Mouse (Mus musculus) testis, adult 2 months (tissue): ENCODE measurements around the gene Palm2. TPM values are rescaled to one million over a fixed set of nuclear protein-coding genes. Genes with fewer than 3 reads are reported as not detected.
A peak's percentile ranks its signal among the peaks of the same experiment; 100 is the strongest.

ENCODE experiments used
- H3K27ac ChIP-seq: fragments of 200-500 bp; 2 replicates; pipeline ENCODE4 v1.5.1; 2012; ENCODE audit warnings: low read depth, low read length; ENCODE audit not compliant: control insufficient read depth, insufficient read depth
- H3K27me3 ChIP-seq: fragments of 200-500 bp; 2 replicates; pipeline ENCODE4 v1.6.1; 2012; ENCODE audit warnings: mild to moderate bottlenecking, low read length, moderate library complexity; ENCODE audit not compliant: control insufficient read depth, insufficient read depth
- H3K36me3 ChIP-seq: fragments of 200-500 bp; 2 replicates; pipeline ENCODE4 v1.6.1; 2012; ENCODE audit warnings: mild to moderate bottlenecking, low read length; ENCODE audit not compliant: control insufficient read depth, insufficient read depth
- H3K4me1 ChIP-seq: fragments of 200-500 bp; 2 replicates; pipeline ENCODE4 v1.6.1; 2012; ENCODE audit warnings: low read length; ENCODE audit not compliant: control insufficient read depth, insufficient read depth
- H3K4me3 ChIP-seq: fragments of 200-500 bp; 2 replicates; pipeline ENCODE4 v1.5.1; 2012; ENCODE audit warnings: low read depth, mild to moderate bottlenecking, low read length, moderate library complexity, mixed read lengths; ENCODE audit not compliant: control insufficient read depth
- CTCF ChIP-seq: fragments of 200-500 bp; IDR thresholded peaks from 2 replicates; pipeline ENCODE4 v1.5.1; 2012; ENCODE audit warnings: low read depth, mild to moderate bottlenecking, inconsistent platforms, low read length, moderate library complexity; ENCODE audit not compliant: control insufficient read depth, insufficient read depth, insufficient replicate concordance
- POLR2A ChIP-seq: fragments of 200-500 bp; IDR thresholded peaks from 2 replicates; pipeline ENCODE4 v1.6.1; 2012; ENCODE audit warnings: low read depth, mild to moderate bottlenecking, inconsistent platforms, low read length, moderate library complexity; ENCODE audit not compliant: control insufficient read depth
- polyA plus RNA-seq: library from polyadenylated mRNA; depleted of rRNA; stranded (reverse); fragments of >200 nt; gene quantifications from 2 replicates; pipeline ENCODE4 v1.2.3, GENCODE M21; 2012

Palm2 gene
- polyA plus RNA-seq, 1 experiment: 0.63 TPM

GRCm38 (mm10) chr4:57655966-57656365, 221.9 kb downstream of the Palm2 start:
- Histone ChIP-seq H3K36me3 (no peaks in the 10 kb centered on the region), H3K4me1 (no peaks in the 10 kb centered on the region; the same call in 1 of the 2 replicates), H3K27ac (no peak overlapping the region), H3K27me3 (no peaks in the 10 kb centered on the region), H3K4me3 (no peak overlapping the region)
- TF ChIP-seq POLR2A: no peak
- TF ChIP-seq CTCF: no peak

DNA sequence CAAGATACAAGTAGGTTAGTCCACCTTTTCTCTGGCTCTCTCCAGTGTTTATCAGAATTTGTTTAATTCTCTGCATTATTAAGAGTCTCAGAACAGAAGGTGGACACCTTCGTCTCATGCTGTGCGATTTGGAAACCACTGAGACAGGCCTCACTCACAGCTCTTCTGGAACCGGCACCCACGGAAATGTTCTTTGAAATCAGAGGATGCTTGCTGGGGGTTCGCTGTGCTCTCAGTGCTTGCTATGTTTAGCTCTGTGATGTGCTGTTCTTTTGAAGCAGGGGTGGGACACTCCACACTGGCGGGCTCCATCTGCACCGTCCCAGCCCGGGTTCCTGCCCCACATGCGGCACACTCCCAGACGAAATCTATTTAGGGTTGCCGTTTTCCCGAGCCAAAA, 222.3 kb downstream of the Palm2 start:
- H3K27ac ChIP-seq: no peak overlapping the region
- H3K4me3 ChIP-seq: no peak overlapping the region
- H3K36me3 ChIP-seq: no peaks in the 10 kb centered on the region
- TF ChIP-seq POLR2A: no peak
- TF ChIP-seq CTCF: no peak
- H3K4me1 ChIP-seq: no peaks in the 10 kb centered on the region; the same call in 1 of the 2 replicates
- H3K27me3 ChIP-seq: no peaks in the 10 kb centered on the region

DNA sequence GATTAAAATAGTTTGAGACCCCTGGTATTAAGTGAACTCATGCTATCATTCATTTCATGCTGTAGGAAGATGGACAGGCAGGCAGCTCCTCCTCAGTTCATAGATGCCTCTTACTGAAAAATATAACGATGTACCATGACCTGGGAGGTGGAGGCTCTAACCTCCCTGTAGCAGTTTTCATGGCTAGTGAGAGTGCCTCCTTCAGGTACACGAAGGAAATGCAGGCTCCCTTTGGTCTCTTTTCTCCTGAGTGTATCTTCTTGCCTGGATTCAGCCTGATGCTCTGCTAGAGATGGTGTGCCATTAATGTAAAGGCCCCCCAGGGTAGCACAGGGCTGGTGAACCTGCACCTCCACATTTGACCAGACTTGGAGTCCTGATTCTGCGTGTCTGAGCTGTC, 222.8 kb downstream of the Palm2 start:
- no peaks in the 10 kb centered on the region; the same call in 1 of the 2 replicates for H3K4me1 ChIP-seq
- TF ChIP-seq CTCF (no peak), POLR2A (no peak)
- no peak overlapping the region for H3K27ac ChIP-seq
- no peak overlapping the region for H3K4me3 ChIP-seq
- no peaks in the 10 kb centered on the region for H3K27me3 ChIP-seq
- H3K36me3 ChIP-seq: no peaks in the 10 kb centered on the region

DNA sequence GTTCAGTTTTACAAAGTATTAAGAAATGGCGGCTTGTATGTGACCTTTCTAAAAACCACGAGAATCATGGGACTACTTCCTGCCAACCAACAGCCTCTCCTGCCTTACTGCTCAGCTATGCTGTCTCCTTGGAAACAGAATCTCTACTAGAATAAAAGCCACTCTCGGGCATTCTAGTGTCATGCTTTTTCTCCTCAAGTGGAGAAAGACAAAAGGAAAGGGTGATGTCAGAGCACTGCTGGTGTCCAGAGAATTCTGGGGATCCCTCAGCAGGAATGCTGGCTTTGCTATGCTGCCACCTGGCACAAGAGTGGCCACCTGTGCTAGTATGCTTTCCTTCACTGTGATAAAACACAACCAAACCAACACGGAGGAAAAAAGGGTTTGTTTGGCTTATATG, 226.4 kb downstream of the Palm2 start:
- Histone ChIP-seq H3K36me3 (no peaks in the 10 kb centered on the region), H3K4me1 (no peaks in the 10 kb centered on the region; the same call in 1 of the 2 replicates), H3K27ac (no peak overlapping the region), H3K4me3 (peak overlapping the region; percentile 4), H3K27me3 (no peaks in the 10 kb centered on the region)
- TF ChIP-seq POLR2A: no peak
- TF ChIP-seq CTCF: no peak

DNA sequence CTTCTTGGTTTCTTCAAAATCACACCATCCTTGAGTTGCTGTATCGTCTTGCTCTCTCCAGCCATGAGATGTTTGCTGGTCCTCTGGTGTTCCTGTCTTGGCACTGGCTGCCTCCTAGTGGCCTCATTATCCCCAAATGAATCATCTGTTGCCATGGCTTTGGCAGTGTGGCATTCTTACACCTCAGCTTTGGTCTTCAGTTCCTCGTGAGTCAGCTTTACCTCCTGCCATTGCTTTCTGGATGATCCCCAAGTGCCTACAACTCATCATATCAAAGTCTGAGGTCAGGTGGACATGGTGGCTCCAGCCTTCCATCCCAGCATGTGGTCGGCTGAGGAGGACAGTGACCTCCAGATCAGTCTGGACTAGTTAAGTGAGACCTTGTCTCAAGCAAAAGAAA, 232.1 kb downstream of the Palm2 start:
- TF ChIP-seq POLR2A: no peak
- TF ChIP-seq CTCF: no peak
- Histone ChIP-seq H3K4me3 (no peak overlapping the region), H3K36me3 (no peaks in the 10 kb centered on the region)

DNA sequence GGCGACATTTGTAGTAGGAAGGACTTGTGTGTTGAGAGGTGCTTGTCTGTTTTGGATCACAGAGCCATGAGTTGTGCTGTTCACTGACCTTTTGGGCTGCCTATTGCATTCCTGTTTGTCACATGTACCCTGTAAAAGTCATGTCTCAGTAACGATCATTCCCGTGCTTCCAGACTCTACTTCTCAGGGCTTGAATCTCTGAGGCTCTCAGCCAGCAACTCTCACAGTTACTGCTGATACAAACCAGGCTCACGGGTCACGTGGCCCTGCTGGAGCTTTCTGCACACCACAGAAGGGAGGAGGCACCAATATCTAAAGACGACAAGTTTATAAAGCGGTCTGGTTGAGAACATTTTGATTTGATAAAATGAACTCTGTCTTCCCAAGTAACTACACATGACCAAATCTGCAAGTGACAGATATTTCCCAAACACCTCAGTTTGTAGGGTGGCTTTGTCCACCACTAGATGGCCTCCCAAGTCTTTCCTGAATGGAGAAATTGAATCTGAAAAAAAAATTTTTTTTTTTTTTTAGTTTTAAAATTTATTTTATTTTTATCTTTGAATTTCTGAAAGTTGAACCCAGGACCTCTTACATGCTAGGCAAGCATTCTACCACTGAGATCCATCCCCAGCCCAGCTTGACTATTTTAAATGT, 236.9 kb downstream of the Palm2 start:
- peaks cover 18% of the 10 kb centered on the region for H3K4me1 ChIP-seq
- no peaks in the 10 kb centered on the region for H3K27me3 ChIP-seq
- TF ChIP-seq POLR2A (no peak), CTCF (no peak)
- H3K4me3 ChIP-seq: no peak overlapping the region
- H3K27ac ChIP-seq: no peak overlapping the region
- H3K36me3 ChIP-seq: no peaks in the 10 kb centered on the region

More for the DNA sequence above, 232.1 kb downstream of the Palm2 start:
- H3K27ac ChIP-seq: no peak overlapping the region
- no peaks in the 10 kb centered on the region for H3K4me1 ChIP-seq
- no peaks in the 10 kb centered on the region for H3K27me3 ChIP-seq

- Histone ChIP-seq H3K27ac (no peak overlapping the region), H3K4me1 (peaks cover 18% of the 10 kb centered on the region), H3K4me3 (no peak overlapping the region), H3K36me3 (no peaks in the 10 kb centered on the region), H3K27me3 (no peaks in the 10 kb centered on the region)
- TF ChIP-seq POLR2A (no peak), CTCF (no peak)
Observed at GRCm38 (mm10) chr4:57672541-57672940, 238.5 kb downstream of the Palm2 start.
